Mouse (Mus musculus) activated CD4-positive, CD25-positive, alpha-beta regulatory T cell, adult 4 months (primary cell): ENCODE data around the gene Rrp15. TPM values are rescaled to one million over a fixed set of nuclear protein-coding genes. Genes with fewer than 3 reads are reported as not detected.
A peak's percentile ranks its signal among the peaks of the same experiment; 100 is the strongest.

Experiments used
- ATAC-seq: one replicate; pipeline ENCODE4 v1.8.0; 2017
- polyA plus RNA-seq, 2 experiments: library from polyadenylated mRNA; unstranded; fragments of 100-300 nt; shearing (Covaris generic); gene quantifications; one replicate each; pipeline ENCODE4 v1.2.1; 2017

Gene Rrp15
- polyA plus RNA-seq, 2 experiments from 2014 or later: 30.6 to 34.7 TPM

DNA sequence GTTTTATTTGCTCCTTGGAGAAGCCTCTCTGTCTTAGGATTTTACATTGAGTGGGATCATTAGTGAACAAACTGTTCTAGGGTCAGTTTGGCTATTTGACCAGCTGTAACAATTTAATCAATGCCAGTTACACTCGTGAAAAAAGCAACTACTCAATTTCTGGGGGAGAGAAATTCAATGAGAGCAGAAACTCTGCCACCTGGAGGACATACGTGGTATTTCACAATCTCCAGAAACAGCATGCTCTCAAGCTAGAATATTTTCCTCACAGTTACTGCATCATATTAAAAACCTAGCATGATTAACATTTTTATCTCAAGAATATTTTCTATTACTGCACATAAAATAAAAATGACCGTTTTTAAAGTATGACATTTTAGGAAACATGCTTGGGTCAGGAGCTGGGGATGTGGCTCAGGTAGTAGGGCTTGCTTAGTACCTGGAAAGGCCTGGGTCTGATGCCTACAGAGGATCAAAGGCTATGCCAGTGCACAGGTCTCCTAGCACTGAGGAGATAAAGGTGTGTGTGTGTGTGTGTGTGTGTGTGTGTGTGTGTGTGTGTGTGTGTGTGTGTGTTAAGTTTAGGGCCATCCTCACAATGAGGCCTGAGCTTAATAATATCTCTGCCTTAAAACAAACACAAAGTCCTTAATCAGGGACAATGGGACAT lies 36.2 kb downstream of the Rrp15 start:
- peak; percentile 61 for ATAC-seq

DNA sequence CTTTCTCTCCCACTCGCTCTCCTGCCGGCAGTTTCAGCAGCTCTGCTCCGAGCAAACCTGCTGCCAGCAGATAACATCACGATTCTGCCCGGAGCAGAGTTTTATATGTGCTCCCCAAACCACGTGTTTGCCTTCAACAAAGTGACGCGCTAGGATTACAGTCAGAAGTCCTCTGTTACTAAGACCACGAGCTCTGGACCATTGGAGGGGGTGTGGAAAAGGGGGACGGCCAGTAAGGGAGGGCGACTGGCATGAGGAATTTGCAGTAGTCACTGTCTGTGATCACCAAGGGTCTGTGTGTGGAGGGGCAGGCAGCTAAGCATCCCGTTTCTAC lies 43.3 kb downstream of the Rrp15 start, which contains the start of gene Tgfb2:
Gene Tgfb2, minus strand, starts transcription at position 75 of the 334 bp plus-strand sequence.
- ATAC-seq: no peak

DNA sequence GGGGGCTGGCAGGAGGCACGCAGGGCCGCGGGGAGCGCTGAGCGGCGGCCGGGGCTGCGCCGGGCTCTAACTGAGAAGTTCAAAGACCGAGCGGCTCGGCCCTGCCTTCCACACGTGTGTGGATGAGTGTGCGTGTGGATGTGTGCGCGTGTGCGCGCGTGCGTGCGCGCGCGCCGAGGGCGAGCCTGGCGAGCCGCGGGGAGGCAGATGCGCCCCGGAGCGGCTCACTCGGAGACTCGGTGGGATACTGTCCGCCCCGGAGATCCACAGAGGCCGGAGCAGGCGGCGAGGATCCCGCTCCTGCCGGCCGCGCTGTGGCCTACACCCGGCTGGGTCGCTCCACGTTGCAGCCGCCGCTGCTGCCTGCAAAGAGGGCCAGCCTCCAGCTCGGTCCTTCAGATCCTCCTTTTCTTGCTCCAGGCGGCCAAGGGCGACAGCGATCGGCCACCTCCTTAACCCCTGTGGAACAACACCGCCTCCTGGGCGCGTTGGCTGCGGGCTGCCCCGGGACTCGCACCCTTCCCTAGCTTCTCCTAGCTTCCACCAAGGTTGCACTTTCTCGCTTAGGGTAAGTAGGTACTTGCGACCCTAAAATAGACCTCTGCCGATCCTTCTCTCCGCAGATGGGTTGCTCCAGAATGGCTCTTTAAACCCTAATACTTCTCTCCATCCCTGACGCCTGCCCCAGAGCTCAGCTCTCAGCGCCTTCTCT lies 43.8 kb downstream of the Rrp15 start:
- no peak for ATAC-seq

DNA sequence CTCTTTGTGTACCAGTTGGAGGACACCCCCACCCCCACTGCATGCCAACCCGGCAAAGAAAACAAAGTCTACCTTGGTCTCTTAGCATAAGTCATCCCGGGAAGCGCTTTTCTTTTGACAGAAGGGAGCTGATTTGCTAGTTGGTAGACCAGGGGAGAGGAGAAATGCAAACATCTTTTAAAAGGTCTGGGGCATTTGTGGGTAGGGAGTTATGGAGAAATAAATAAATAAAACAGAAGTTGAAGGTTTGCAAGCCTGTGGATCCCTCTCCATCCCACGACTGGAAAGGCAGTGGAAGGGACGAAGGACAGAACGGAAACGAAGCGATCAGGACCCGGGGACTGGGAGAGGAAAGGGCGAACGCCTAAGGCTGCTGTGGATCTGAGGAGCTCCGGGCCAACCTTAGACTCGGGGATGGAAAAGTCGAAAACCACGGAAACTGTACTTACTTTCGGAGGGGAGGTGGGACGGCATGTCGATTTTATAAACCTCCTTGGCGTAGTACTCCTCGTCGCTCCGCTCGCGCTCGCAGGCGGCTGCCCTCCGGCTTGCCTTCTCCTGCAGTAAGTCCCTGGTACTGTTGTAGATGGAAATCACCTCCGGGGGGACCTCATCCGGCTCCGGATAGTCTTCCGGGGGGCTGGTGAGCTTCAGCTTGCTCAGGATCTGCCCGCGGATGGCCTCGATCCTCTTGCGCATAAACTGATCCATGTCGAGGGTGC lies 45.0 kb downstream of the Rrp15 start:
- no peak for ATAC-seq

DNA sequence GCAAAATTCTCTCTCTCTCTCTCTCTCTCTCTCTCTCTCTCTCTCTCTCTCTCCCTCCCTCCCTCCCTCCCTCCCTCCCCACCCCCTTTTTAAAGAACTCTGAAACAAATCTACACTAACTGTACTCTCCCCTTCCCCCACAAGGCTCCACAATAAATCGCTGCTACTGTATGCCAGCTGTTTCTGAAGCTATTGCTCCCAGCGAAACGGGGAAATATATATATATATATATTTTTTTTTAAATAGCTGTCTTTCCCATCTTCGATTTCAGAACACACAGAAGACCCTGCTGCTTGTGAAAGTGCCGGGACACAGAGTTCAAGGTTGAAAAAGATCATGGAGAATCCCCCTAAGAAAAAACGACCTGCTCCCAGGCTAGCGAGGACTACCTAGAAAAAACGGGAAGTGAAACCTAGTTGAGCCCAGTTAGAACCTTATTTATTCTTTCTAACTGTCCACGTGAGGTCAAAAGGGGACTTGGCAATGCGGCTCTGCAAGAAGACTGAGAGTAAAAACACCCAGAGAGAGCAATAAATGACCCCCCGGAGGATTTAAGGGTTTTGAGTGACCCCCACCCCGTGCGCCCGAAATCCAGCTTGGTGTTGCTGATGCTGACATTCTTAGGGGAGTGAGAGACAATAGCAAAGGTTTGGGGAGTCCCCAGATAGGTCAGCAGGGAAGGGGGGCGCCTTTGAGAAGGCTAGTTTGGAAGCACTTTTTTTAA lies 45.7 kb downstream of the Rrp15 start:
- ATAC-seq: no peak

DNA sequence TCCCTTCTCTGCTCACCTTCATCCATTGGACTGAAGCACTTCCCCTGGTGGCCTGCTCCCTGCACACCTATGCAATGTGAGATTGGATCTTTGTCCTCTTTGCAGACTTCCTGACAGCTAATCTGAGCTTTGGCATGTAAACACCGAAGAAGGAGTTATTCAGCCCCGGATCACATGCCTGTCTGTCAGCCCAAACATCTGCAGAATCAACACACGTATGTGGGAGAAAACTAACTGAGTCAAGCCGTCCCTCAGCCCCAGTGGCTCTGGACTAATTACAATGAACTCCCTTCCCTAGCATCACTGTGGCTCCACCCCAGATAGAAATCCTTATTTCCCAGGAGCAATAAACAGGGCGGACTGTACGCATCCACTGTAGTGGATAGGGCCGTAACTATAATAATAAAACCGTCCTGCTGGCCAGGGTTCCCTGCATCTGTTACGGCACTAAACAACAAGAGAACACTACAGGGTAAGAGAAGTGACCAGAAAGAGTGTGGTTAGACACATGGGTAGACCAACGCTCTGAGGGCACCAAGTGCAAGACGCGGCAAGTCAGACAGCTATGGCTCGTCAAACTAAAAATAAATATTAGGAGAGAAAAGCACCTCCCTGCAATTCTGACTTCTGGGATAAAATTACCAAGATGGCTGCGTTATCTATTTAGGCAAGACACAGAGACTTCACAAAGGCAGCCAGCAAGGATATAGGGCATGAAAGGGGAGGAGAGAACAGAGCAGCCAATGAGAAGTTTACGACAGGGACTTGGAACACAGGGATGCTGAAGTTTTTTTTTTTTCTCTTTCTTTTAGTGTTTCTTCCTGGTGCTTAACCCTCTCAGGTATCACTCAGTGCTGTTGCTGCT lies 46.5 kb downstream of the Rrp15 start:
- no peak for ATAC-seq

DNA sequence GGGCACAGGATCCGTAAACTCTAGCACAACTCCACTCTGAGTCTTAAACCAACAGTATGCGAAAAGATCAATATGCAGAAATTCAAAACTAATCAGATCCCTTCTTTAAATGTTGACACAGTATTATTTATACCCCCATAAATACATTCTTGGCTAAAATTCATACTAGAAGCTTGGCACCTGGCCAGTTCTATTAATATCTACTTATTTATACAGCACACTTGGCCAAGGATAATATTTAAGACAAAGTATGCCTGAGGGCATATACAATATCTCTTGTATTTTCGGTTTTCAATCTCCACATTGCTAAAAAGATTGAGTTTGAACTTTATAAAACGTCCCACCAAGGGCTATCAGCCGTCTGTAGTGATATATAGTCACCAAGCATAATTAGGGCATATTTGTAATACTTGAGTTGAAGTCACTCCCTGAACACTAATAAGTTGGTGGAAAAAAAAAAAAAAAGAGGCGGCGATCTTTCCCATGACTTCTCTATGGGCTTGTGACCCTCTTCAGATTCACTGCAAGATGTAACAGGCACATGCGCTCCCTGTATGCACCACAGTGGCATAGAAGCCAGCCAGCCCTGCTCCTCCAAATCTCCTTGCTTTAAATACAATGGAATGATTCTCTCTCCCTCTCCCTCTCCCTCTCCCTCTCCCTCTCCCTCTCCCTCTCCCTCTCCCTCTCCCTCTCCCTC lies 47.8 kb downstream of the Rrp15 start:
- no peak for ATAC-seq

DNA sequence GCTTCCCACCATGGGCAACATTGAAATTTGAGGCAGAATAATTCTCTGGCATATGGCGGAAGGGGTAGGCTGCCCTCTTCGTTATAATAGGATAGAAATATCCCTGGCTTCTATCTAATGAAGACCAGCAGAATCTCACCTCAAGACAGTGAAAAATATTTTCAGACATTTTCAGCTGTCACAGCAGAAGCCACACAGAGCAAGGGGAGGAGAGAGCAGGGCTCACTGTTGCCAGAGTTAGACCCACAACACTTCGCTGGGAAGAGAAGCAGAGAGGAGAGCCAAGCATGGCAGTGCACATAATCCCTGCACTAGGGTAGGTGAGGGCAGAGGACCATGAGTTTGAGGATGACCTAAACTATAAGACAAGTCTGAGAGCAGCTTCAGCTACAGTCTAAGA lies 48.7 kb downstream of the Rrp15 start:
- no peak for ATAC-seq

DNA sequence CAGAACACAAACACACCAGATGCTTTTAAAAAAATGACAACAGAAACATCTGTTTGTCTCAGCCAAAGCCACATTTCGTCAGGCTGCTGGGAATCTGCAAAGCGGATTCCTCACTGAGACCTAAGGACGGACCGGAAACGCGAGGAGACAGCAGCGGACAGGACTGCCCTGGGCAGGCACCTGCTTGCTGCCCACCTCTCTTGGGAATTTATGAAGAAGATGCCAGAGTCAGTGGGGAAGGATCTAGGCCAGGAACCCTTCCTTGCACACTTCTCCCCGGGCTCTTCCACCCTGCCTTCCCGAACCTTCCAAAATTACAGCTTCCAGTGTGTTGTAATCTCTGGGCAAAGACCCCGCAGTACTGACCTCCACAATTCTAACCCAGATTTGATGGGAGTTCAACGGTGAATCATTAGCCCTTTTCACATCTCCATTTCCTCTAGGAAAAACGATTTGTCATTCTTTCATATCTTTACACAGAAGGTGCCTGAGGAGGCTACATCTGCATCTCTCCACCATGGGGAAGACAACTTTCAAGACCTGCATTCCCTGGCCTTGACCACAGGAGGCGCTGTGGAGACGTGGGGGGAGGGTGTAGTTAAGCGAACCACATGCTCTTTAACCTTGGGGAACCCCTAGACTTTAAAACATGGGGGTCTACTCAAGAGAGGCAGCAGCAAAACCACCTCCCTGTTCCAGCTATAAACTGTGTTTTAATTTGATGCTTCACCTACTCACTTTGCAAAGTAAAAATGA lies 50.4 kb downstream of the Rrp15 start:
- ATAC-seq: no peak

DNA sequence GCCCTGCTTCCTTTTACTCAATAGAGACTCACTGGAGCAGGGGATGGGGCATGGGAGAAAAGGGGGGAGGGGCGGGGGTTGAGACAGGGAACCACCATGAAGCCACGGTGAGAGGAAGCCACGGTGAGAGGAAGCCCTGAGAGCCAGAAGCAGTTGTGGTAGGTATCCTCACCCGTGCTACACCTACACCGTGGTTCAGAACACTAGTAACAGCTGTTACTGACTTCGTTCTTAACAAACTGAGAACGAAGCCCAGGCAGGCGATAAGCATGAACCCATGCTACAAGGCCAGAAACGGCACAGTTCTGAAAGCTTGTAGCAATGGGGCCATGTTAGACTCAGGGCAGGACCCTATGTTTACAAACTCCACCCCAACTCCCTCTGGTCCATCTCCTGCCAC lies 52.9 kb downstream of the Rrp15 start:
- ATAC-seq: no peak

DNA sequence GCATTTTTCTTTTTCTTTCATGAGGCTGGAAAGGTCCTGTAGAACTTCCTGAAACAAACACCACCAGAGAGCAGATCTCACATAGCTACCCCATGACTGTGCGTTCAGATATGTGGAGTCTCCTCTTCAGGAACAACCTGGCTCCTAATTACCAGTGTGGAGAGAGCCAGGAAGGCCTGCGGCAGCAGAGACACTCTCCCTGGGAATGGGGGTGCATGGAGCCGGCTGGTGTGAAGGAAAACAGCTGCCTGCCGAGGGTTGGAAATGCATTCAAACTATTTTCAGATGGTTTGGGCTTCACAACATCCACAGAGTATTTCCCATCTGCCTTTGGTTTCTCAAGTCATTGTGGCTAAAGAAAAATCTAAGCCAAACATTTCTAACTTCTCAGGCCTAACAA lies 53.8 kb downstream of the Rrp15 start:
- no peak for ATAC-seq

DNA sequence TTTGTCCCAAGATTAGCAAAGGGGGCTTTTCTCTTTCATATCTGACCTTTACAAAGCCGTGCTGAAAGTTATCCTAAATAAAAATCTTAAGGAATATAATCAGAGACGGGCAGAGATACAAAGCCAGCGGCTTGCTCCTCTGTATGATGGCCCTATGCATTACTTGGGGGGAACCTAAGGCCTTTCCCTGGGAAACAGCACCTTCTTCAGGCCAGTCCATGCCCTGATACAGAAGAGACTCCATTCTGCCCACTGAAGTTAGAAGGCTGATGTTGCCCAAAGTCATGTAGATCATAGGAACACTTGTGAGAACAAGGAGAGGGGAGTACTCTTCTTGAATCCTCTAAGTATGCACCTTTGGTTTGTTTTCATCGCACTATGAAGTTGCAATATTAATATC lies 56.8 kb downstream of the Rrp15 start:
- no peak for ATAC-seq

DNA sequence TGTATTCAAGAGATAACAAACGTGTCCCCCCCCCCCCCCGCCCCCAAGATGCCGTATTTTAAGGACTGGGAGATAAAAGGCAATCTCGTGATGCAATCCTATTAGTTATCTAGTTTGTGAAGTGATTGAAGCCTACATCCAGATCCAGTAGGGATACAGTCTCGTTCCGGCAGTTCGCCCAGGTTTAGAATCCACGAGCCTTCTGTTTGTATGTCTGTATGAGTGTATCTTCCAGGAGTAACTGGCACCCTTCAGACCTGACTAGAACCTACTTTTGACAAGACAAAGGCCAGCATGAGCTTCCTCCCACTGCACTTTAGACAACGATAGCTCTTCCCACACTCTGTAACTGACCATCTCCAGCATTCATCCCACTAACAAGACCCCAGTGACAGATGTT lies 57.5 kb downstream of the Rrp15 start:
- no peak for ATAC-seq

DNA sequence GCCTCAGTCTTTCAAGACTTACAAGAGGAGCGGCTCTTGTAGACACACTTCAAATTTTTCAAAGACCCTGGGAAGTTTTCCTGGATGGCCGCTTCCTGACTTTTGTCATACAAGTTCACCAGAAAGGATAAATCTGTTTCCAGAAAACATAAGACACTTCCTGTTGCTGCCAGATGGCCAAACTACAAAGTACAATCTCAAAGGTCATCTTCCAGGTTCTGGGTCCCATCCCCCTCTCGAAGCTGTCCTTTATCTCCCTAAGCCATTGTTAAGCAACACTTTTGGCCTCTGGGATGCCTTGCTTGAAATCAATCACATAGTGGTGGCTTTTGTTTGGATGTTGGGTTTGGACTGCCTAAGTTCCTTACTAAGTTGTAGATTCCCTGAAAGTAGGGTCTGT lies 65.1 kb downstream of the Rrp15 start:
- ATAC-seq: no peak

DNA sequence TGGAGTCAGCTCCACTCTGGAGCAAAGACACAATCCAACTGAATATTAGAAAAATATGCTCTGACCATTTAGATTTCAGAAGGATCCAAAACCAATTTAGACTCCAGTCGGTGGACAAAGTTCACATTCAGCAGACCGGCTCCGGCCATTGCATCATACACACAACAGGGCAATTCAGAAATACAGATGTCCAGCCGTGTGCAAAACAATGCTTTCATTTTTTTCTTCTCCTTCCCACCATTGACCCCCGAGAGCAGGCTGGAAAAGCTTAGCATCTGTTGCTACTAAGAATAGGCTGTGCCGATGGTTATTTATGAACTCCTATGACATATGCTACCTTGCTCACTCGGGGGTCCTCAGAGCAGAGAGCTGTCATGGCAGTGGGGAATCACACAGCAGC lies 66.6 kb downstream of the Rrp15 start:
- no peak for ATAC-seq

DNA sequence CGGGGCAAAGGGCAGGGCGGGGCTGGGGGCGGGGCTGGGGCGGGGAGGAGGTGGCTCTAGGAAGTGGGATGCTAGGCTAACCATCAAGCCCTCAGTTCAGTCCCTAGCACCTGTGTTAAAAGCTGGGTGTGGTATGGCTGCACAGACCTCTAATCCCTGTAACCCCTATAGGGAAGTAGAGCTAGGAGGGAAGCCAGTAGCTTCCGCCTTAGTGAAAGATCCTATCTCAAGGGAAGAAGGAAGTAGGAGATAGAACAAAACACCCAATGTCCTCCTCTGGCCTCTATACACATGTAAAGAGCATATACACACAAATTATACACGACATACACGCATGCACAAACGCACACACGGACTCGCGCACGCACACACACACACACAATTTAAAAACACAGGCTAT lies 71.5 kb downstream of the Rrp15 start:
- no peak for ATAC-seq

DNA sequence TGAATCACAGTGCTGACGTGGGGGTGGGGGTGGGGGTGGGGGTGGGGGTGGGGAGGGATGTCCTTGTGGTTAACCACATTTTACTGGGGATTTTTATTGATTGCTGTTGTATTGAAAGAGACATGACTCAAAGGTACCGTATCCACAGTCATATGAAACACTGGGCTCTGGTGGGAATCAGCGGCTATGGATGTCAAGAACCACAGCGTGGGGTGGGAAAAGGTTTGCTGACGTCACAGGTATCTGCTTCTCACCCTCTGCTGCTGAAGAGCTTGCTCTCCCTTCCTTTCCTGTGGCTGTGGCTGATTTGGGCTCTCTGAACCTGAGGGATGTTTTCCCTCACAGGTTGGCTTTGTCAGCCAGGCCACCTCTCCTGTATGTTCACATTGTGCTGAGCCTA lies 73.0 kb downstream of the Rrp15 start:
- ATAC-seq: no peak

DNA sequence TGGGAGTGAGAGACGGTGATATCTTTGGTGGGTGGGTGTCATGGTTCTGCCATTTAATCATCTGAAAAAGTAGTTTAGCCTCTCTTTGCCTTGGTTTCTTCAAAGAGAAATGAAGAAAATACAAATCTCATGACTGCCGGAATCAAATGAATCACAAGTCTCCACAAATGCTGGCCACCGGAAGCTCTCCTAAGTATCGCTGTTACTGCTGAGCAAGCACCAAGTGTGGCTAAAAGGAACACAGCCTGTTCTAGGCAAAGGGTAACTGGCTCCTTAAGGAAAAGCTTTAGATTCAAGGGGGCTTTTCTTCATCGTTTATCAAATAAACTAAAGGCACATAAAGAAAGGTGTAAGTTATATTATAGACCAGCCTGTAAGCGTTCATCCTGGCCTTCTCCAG lies 73.9 kb downstream of the Rrp15 start:
- ATAC-seq: no peak

DNA sequence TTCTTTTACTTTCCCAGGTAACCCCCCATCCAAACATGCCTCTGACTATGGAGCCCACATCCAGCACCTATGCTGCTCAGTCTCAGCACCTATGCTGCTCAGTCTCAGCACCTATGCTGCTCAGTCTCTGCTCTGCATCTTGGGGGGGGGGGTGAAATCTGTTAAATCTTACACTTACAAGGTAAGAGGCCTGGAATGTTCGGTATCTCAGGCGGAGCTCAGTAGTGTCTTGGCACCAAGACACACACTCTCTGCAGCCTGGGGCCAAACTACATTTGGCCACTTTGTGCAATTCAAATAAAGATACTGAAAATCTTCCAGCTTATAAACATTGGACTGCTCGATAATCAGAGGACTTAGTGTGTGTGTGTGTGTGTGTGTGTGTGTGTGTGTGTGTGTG lies 74.5 kb downstream of the Rrp15 start:
- no peak for ATAC-seq

DNA sequence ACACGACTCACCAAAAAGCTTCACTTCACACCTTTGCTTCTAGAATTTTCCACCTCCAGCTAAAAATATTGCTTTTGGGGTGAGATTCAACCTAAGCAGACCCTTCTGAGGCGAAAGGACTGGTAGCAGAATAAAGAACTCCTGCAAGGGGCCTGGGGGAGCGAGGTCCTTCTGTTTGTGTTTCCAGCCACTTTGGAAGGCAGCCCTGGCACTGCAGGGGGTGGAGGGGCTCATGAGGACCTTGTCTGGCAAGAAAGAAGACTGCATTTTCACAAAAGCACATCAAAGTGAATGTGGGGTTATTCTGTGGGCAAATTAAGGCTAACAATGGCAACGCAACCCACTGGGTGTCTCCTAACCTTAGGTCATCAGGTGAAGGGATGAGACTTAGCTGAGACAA lies 76.0 kb downstream of the Rrp15 start:
- no peak for ATAC-seq
